Mouse (Mus musculus): ENCODE results near the gene Akap13. TPM values are rescaled to one million over a fixed set of nuclear protein-coding genes. Genes with fewer than 3 reads are reported as not detected.

Gene Akap13
- polyA plus RNA-seq, 1 experiment from 2014 or later, result 32.1 TPM

DNA sequence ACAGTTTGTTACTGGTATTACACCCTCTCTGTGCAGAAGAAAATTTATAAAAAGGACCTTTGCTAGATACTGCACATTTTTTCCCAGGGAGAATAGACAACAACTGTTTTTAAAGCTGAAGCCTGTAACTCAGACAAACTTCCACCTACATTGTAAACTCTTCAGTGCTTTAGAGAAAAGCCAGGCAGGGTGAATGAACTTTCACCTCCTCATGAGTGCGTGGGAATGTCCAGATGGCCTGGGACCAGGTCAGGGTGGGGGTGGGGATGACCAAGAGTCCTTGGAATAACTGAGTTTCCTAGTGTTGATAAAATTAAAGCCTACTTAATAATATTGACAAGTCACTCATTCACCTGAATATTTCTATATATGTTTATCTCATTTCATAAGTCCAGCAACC lies 213.1 kb downstream of the Akap13 start:
- Histone ChIP-seq H3K4me3 (ENCODE audit: low read depth, low read length) (no peak overlapping the region), H3K27me3 (ENCODE audit: control insufficient read depth, insufficient read depth, low read length) (no peaks in the 10 kb centered on the region), H3K27ac (ENCODE audit: low read depth, low read length) (no peak overlapping the region), H3K9me3 (ENCODE audit: control insufficient read depth, low read length) (no peaks in the 10 kb centered on the region), H3K36me3 (ENCODE audit: control insufficient read depth, insufficient read depth, low read length) (no peaks in the 10 kb centered on the region), H3K9ac (ENCODE audit: low read depth, low read length) (no peak overlapping the region), H3K4me2 (replicated peaks; ENCODE audit: low read depth, low read length) (no peak overlapping the region), H3K4me1 (replicated peaks; ENCODE audit: control insufficient read depth, insufficient read depth, low read length) (no peaks in the 10 kb centered on the region)
- ATAC-seq (ENCODE audit: low FRiP score) (no peak), DNase-seq (ENCODE audit: low spot score) (no peak)
- WGBS, result 41% methylated on average over 1 of the region's 1 CpGs

DNA sequence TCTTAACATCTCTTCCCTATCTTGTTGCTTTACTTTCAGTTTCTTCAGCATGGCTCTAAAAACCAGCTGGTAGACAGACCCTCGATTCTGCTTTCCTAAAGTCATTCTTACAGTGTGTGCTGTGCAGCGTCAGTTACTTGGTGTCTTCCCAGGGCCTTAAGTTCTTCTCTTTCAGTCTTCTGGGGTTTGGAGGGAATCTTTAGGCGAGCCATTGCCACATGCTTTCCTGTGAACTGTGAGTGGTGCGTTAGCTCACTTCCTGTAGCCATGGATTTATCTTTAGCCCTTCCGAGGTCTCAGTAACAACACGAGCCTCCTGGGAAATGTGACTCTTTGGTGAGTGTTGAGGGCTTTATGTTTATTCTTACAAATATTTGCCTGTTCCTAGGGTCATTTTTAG lies 214.1 kb downstream of the Akap13 start:
- H3K4me2 ChIP-seq (replicated peaks; ENCODE audit: low read depth, low read length), result no peak overlapping the region
- no peaks in the 10 kb centered on the region for H3K27me3 ChIP-seq (ENCODE audit: control insufficient read depth, insufficient read depth, low read length)
- WGBS, result 79% methylated on average over 6 of the region's 6 CpGs
- no peak for DNase-seq (ENCODE audit: low spot score)
- H3K4me1 ChIP-seq (replicated peaks; ENCODE audit: control insufficient read depth, insufficient read depth, low read length), result no peaks in the 10 kb centered on the region
- H3K4me3 ChIP-seq (ENCODE audit: low read depth, low read length), result no peak overlapping the region
- no peaks in the 10 kb centered on the region for H3K9me3 ChIP-seq (ENCODE audit: control insufficient read depth, low read length)
- no peak overlapping the region for H3K9ac ChIP-seq (ENCODE audit: low read depth, low read length)
- ATAC-seq (ENCODE audit: low FRiP score), result no peak
- no peaks in the 10 kb centered on the region for H3K36me3 ChIP-seq (ENCODE audit: control insufficient read depth, insufficient read depth, low read length)
- H3K27ac ChIP-seq (ENCODE audit: low read depth, low read length), result no peak overlapping the region

GRCm38 (mm10) chr7:75679631-75680030 lies 224.3 kb downstream of the Akap13 start:
- no peak overlapping the region for H3K4me3 ChIP-seq (ENCODE audit: low read depth, low read length)
- no peaks in the 10 kb centered on the region for H3K36me3 ChIP-seq (ENCODE audit: control insufficient read depth, insufficient read depth, low read length)
- no peak for ATAC-seq (ENCODE audit: low FRiP score)
- H3K9ac ChIP-seq (ENCODE audit: low read depth, low read length), result no peak overlapping the region
- H3K9me3 ChIP-seq (ENCODE audit: control insufficient read depth, low read length), result no peaks in the 10 kb centered on the region
- H3K27me3 ChIP-seq (ENCODE audit: control insufficient read depth, insufficient read depth, low read length), result no peaks in the 10 kb centered on the region
- no peak overlapping the region for H3K4me2 ChIP-seq (replicated peaks; ENCODE audit: low read depth, low read length)
- 30% methylated on average over 9 of the region's 9 CpGs for WGBS
- H3K27ac ChIP-seq (ENCODE audit: low read depth, low read length), result no peak overlapping the region
- no peak for DNase-seq (ENCODE audit: low spot score)
- H3K4me1 ChIP-seq (replicated peaks; ENCODE audit: control insufficient read depth, insufficient read depth, low read length), result no peaks in the 10 kb centered on the region

GRCm38 (mm10) chr7:75682901-75683300 lies 227.6 kb downstream of the Akap13 start:
- Histone ChIP-seq H3K9me3 (ENCODE audit: control insufficient read depth, low read length) (no peaks in the 10 kb centered on the region), H3K4me1 (replicated peaks; ENCODE audit: control insufficient read depth, insufficient read depth, low read length) (no peaks in the 10 kb centered on the region), H3K4me2 (replicated peaks; ENCODE audit: low read depth, low read length) (no peak overlapping the region), H3K36me3 (ENCODE audit: control insufficient read depth, insufficient read depth, low read length) (no peaks in the 10 kb centered on the region), H3K9ac (ENCODE audit: low read depth, low read length) (no peak overlapping the region), H3K27ac (ENCODE audit: low read depth, low read length) (no peak overlapping the region), H3K4me3 (ENCODE audit: low read depth, low read length) (no peak overlapping the region), H3K27me3 (ENCODE audit: control insufficient read depth, insufficient read depth, low read length) (no peaks in the 10 kb centered on the region)
- ATAC-seq (ENCODE audit: low FRiP score), result no peak
- no peak for DNase-seq (ENCODE audit: low spot score)
- WGBS, result 97% methylated on average over 1 of the region's 1 CpGs

GRCm38 (mm10) chr7:75683410-75683809 lies 228.1 kb downstream of the Akap13 start:
- ATAC-seq (ENCODE audit: low FRiP score), result no peak
- Histone ChIP-seq H3K4me2 (replicated peaks; ENCODE audit: low read depth, low read length) (no peak overlapping the region), H3K4me3 (ENCODE audit: low read depth, low read length) (no peak overlapping the region), H3K36me3 (ENCODE audit: control insufficient read depth, insufficient read depth, low read length) (no peaks in the 10 kb centered on the region), H3K27ac (ENCODE audit: low read depth, low read length) (no peak overlapping the region), H3K9me3 (ENCODE audit: control insufficient read depth, low read length) (no peaks in the 10 kb centered on the region), H3K27me3 (ENCODE audit: control insufficient read depth, insufficient read depth, low read length) (no peaks in the 10 kb centered on the region), H3K4me1 (replicated peaks; ENCODE audit: control insufficient read depth, insufficient read depth, low read length) (no peaks in the 10 kb centered on the region), H3K9ac (ENCODE audit: low read depth, low read length) (no peak overlapping the region)
- 80% methylated on average over 6 of the region's 6 CpGs for WGBS
- DNase-seq (ENCODE audit: low spot score), result no peak

- no peak overlapping the region for H3K4me2 ChIP-seq (replicated peaks; ENCODE audit: low read depth, low read length)
- H3K4me1 ChIP-seq (replicated peaks; ENCODE audit: control insufficient read depth, insufficient read depth, low read length), result no peaks in the 10 kb centered on the region
- H3K9me3 ChIP-seq (ENCODE audit: control insufficient read depth, low read length), result no peaks in the 10 kb centered on the region
- H3K27me3 ChIP-seq (ENCODE audit: control insufficient read depth, insufficient read depth, low read length), result no peaks in the 10 kb centered on the region
- no peak overlapping the region for H3K27ac ChIP-seq (ENCODE audit: low read depth, low read length)
- H3K4me3 ChIP-seq (ENCODE audit: low read depth, low read length), result no peak overlapping the region
- WGBS, result 85% methylated on average over 3 of the region's 3 CpGs
- H3K36me3 ChIP-seq (ENCODE audit: control insufficient read depth, insufficient read depth, low read length), result no peaks in the 10 kb centered on the region
- no peak overlapping the region for H3K9ac ChIP-seq (ENCODE audit: low read depth, low read length)
- DNase-seq (ENCODE audit: low spot score) (no peak), ATAC-seq (ENCODE audit: low FRiP score) (no peak)
Observed at GRCm38 (mm10) chr7:75684976-75685375, 229.6 kb downstream of the Akap13 start.

GRCm38 (mm10) chr7:75686046-75686826 lies 230.9 kb downstream of the Akap13 start:
- Histone ChIP-seq H3K4me3 (ENCODE audit: low read depth, low read length) (no peak overlapping the region), H3K4me2 (replicated peaks; ENCODE audit: low read depth, low read length) (no peak overlapping the region), H3K27ac (ENCODE audit: low read depth, low read length) (no peak overlapping the region), H3K36me3 (ENCODE audit: control insufficient read depth, insufficient read depth, low read length) (no peaks in the 10 kb centered on the region), H3K9ac (ENCODE audit: low read depth, low read length) (no peak overlapping the region), H3K27me3 (ENCODE audit: control insufficient read depth, insufficient read depth, low read length) (no peaks in the 10 kb centered on the region), H3K9me3 (ENCODE audit: control insufficient read depth, low read length) (no peaks in the 10 kb centered on the region), H3K4me1 (replicated peaks; ENCODE audit: control insufficient read depth, insufficient read depth, low read length) (no peaks in the 10 kb centered on the region)
- WGBS, result 93% methylated on average over 7 of the region's 7 CpGs
- no peak for ATAC-seq (ENCODE audit: low FRiP score)
- DNase-seq (ENCODE audit: low spot score), result no peak

GRCm38 (mm10) chr7:75686827-75687164 lies 231.5 kb downstream of the Akap13 start:
- Histone ChIP-seq H3K36me3 (ENCODE audit: control insufficient read depth, insufficient read depth, low read length) (no peaks in the 10 kb centered on the region), H3K4me2 (replicated peaks; ENCODE audit: low read depth, low read length) (no peak overlapping the region), H3K9ac (ENCODE audit: low read depth, low read length) (no peak overlapping the region), H3K9me3 (ENCODE audit: control insufficient read depth, low read length) (no peaks in the 10 kb centered on the region), H3K4me3 (ENCODE audit: low read depth, low read length) (no peak overlapping the region), H3K4me1 (replicated peaks; ENCODE audit: control insufficient read depth, insufficient read depth, low read length) (no peaks in the 10 kb centered on the region), H3K27me3 (ENCODE audit: control insufficient read depth, insufficient read depth, low read length) (no peaks in the 10 kb centered on the region), H3K27ac (ENCODE audit: low read depth, low read length) (no peak overlapping the region)
- ATAC-seq (ENCODE audit: low FRiP score), result no peak
- no peak for DNase-seq (ENCODE audit: low spot score)
- WGBS, result 83% methylated on average over 1 of the region's 1 CpGs

- no peaks in the 10 kb centered on the region for H3K27me3 ChIP-seq (ENCODE audit: control insufficient read depth, insufficient read depth, low read length)
- WGBS, result 92% methylated on average over 3 of the region's 3 CpGs
- no peak overlapping the region for H3K27ac ChIP-seq (ENCODE audit: low read depth, low read length)
- no peaks in the 10 kb centered on the region for H3K4me1 ChIP-seq (replicated peaks; ENCODE audit: control insufficient read depth, insufficient read depth, low read length)
- no peak for DNase-seq (ENCODE audit: low spot score)
- no peak overlapping the region for H3K4me2 ChIP-seq (replicated peaks; ENCODE audit: low read depth, low read length)
- no peak overlapping the region for H3K9ac ChIP-seq (ENCODE audit: low read depth, low read length)
- no peak overlapping the region for H3K4me3 ChIP-seq (ENCODE audit: low read depth, low read length)
- ATAC-seq (ENCODE audit: low FRiP score), result no peak
- no peaks in the 10 kb centered on the region for H3K36me3 ChIP-seq (ENCODE audit: control insufficient read depth, insufficient read depth, low read length)
- no peaks in the 10 kb centered on the region for H3K9me3 ChIP-seq (ENCODE audit: control insufficient read depth, low read length)
Observed at GRCm38 (mm10) chr7:75688144-75688543, 232.8 kb downstream of the Akap13 start.

Data from hindbrain, embryonic 11.5 days (tissue).